Mouse (Mus musculus): ENCODE data around the gene Paxx.

The Paxx gene

GRCm38 (mm10) chr2:25408908-25409307 is 52.0 kb downstream of the Paxx start:
- DNase-seq (ENCODE audit: low spot score in 2 of 2) = peak in 1 of 2 experiments; percentile 10
